Mouse (Mus musculus) cortical plate, adult 2 months (tissue): ENCODE measurements at regions not wholly inside any gene's neighbourhood (a gene's known extent, or its start where the extent isn't known, plus 50 kb on each side); places are given as distances from the start of the nearest gene placed in this dataset.

Experiments
- H3K27ac ChIP-seq: fragments of 200-500 bp; 2 replicates; pipeline ENCODE4 v1.5.1; 2012; ENCODE audit warnings: low read length, control low read depth, inconsistent platforms; ENCODE audit not compliant: insufficient read depth
- H3K4me1 ChIP-seq: fragments of 200-500 bp; 2 replicates; pipeline ENCODE4 v1.6.1; 2011; ENCODE audit warnings: low read length; ENCODE audit not compliant: control insufficient read depth, insufficient read depth
- H3K4me3 ChIP-seq: fragments of 200-500 bp; 2 replicates; pipeline ENCODE4 v1.5.1; 2011; ENCODE audit warnings: mild to moderate bottlenecking, low read length, control low read depth; ENCODE audit not compliant: insufficient read depth
- CTCF ChIP-seq: fragments of 200-500 bp; IDR thresholded peaks from 2 replicates; pipeline ENCODE4 v1.5.1; 2011; ENCODE audit warnings: mild to moderate bottlenecking, control low read depth, low read length; ENCODE audit not compliant: insufficient read depth; ENCODE audit errors: extremely low read depth
- POLR2A ChIP-seq: fragments of 200-500 bp; IDR thresholded peaks from 2 replicates; pipeline ENCODE4 v1.6.1; 2011; ENCODE audit warnings: mild to moderate bottlenecking, low read length, control low read depth; ENCODE audit not compliant: insufficient read depth; ENCODE audit errors: extremely low read depth

DNA sequence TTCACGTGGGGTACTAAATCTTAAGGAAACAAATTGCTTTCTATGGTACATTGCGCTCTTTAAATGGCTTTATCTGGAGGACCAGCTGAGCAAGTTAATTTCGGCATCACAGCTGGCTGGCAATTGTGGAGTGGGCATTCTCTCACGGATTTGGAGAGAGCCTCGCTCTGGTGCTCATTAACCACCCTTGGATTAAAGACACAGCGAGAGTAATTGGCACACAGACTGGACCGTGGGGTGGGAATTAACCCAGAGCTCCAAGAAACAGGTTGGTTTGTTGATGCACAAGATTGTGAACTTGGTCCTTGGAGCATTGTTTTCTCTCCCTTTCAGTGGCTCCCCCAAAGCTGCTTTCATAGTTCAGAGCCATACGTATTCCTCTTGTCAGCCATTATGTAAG lies 156.3 kb upstream of the Chd6 start:
- no peak for TF ChIP-seq POLR2A
- TF ChIP-seq CTCF: no peak
- H3K27ac ChIP-seq: no peak overlapping the region

DNA sequence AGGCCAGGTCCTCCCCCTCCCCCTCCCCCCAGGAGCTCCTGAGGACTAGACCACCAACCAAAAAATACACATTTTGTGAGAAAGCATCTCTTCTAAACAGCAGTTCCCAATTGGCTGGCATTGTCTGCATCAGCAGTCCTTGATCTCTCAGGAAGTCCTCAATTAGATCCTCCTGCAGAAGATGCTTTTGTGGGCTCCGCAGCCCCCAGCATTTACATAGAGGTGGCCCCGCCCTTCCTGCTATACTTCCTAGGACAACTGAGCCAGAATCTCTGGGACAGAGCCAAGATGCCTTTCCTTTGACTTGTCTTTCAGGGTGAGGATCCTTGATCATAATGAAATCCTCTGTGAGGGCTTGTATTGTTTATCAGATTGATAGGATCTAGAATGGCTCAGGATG lies 143.9 kb upstream of the Chd6 start:
- H3K4me1 ChIP-seq: no peaks in the 10 kb centered on the region
- no peak for TF ChIP-seq CTCF
- TF ChIP-seq POLR2A: no peak
- no peak overlapping the region for H3K27ac ChIP-seq
- H3K4me3 ChIP-seq: no peak overlapping the region

More for the DNA sequence above, 156.3 kb upstream of the Chd6 start:
- Histone ChIP-seq H3K4me1 (no peaks in the 10 kb centered on the region), H3K4me3 (no peak overlapping the region)

DNA sequence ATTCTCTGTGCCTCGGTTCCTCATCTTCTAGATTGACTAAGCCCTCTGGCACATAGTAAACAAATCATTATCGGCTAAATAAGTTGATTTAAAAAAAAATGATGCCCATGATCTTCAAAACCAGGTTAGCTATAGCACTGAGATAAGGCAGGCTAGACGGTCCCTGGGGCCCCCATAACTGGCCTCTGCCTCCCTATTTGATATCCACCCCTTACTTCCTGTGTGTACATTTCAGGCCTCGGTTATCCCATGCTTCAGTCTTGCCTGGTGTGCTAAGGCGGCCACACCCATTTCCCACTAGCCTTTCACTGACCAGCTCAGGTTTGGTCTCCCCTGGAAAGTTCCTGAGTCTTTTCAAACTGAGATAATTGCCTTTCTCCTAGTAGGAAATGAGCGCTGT lies 132.8 kb upstream of the Chd6 start:
- H3K27ac ChIP-seq: no peak overlapping the region
- TF ChIP-seq CTCF (no peak), POLR2A (no peak)
- H3K4me3 ChIP-seq: no peak overlapping the region
- no peaks in the 10 kb centered on the region for H3K4me1 ChIP-seq

DNA sequence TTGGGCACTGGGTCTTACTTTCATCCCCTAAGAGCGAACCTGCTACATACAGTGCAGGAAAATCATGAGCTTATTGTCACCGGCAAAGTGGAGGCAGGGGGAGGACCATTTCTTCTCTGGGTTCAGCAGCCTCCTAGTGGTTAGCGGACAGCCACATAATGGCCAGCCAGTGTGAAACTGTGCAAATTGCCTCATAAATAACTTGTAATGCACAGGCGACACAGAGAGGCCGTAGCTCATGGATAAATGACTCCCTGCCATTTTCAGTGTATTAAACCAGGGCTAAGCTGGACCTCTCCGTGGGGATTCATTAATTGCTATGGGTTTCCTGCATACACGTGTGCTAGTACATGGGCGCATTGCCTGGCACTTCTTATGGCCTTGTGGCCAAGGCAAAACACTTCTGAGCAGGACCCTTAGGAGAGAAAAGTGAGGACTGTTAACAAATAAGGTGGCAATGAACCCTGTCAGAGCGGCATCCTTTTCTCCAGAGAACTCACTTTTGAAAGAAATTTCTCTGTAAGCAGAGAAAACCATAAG lies 128.5 kb upstream of the Chd6 start:
- no peak overlapping the region for H3K4me3 ChIP-seq
- no peaks in the 10 kb centered on the region for H3K4me1 ChIP-seq
- no peak for TF ChIP-seq POLR2A
- TF ChIP-seq CTCF: no peak
- H3K27ac ChIP-seq: no peak overlapping the region

DNA sequence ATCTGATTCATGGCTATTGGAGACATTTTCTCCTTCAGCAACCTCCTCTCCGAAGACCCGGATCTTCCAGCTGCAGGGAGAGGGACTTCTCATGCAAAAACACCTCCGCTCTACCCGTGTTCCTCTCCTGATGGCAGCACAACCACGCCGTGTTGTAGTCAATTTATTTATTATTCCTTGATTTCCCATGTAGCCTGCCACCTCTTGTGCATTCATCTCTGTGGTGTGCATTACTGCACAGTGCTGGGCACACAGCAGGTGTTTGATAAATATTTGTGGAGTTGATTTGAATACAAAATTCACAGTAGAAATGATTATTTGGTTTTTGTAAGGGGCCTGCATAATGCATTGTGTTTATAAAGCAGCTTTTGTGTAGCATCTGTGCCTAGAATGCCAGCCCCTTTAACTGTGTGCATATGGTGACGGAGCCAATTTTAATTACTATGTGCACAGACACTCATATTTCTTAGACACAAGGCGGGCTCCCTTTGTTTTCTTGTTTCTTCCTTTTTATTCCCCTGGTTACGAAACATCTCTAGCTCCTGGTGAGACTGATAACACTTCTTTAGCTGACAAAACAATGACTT lies 124.4 kb upstream of the Chd6 start:
- H3K4me1 ChIP-seq: no peaks in the 10 kb centered on the region

DNA sequence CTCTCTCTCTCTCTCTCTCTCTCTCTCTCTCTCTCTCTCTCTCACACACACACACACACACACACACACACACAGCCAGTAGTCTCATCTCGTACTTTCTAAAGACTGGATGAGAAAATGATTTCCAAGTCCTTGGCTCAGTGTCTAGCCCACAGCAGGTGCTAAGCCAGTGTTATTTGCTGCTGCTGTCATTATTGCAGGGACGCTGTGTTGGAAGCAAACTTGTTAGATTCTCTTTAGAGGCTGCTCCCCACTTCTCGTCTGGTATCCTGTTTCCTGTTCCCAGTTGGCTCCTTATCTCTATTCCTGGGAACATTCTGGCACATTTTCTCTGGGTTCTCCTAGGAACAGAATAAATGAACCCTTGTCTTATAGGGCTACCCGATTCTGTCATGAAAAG lies 122.5 kb upstream of the Chd6 start:
- TF ChIP-seq POLR2A: no peak
- no peak for TF ChIP-seq CTCF
- no peak overlapping the region for H3K4me3 ChIP-seq
- H3K4me1 ChIP-seq: no peaks in the 10 kb centered on the region

More for the DNA sequence above, 124.4 kb upstream of the Chd6 start:
- no peak overlapping the region for H3K4me3 ChIP-seq
- TF ChIP-seq CTCF (no peak), POLR2A (no peak)
- no peak overlapping the region for H3K27ac ChIP-seq

DNA sequence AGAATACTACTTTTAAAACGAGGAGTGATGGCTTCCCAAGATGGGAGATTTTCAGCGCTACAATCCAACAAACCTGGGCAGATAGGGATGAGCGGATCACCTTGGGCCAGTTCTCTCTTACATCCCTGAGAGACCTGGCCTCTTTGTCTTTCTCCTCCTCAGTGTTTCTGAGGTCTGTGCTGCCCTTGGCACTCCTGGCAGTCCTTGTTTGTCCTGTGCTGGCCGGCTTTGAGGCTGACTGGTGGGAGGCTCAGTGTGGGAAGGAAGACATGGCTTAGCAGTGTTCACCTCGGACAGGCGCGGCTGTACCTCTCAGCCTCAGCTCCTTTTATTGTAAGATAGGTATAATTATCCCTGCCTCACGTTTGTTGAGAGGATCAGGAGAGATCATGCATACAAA lies 106.9 kb upstream of the Chd6 start:
- TF ChIP-seq POLR2A: no peak
- TF ChIP-seq CTCF: no peak
- Histone ChIP-seq H3K27ac (no peak overlapping the region), H3K4me3 (no peak overlapping the region), H3K4me1 (no peaks in the 10 kb centered on the region)

More for the DNA sequence above, 122.5 kb upstream of the Chd6 start:
- no peak overlapping the region for H3K27ac ChIP-seq

DNA sequence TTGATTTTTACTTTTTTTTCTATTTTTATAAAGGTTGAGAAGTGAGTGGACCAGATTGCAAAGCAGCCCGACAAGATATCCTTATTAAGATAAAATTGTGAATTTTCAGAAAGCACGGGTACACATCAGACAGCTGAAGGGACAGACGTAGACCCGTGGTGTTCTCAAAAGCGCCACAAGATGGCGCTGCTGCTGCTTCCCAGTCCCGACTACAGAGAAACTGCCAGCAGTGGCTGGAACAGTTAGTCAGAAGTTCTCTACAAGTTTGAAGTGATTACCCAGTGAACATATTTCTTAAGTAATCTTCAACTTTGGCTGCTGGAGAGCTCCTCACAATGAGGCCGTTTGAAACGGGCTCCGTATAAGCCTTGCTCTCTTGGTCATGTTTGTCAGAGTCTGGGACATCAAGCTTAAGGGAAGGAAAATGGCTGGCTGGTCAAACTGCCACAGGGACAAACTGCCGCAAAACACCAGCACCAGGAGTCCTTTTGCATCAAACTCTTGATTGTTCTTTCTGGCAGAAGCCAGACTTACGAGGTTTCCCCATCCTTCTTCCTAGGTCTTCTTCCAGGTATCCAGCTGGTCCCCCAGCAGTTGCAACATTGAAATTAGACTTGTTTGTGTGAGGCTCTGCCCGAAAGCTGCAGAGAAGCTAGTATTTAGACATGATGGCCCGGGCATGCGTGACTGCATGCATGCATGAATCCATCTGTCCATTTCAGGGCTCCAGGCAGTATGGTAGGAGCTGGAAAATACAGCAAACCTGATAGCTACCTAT lies 106.0 kb upstream of the Chd6 start:
- TF ChIP-seq POLR2A: no peak
- TF ChIP-seq CTCF: peak; percentile 91
- Histone ChIP-seq H3K4me3 (no peak overlapping the region), H3K4me1 (no peaks in the 10 kb centered on the region), H3K27ac (no peak overlapping the region)

DNA sequence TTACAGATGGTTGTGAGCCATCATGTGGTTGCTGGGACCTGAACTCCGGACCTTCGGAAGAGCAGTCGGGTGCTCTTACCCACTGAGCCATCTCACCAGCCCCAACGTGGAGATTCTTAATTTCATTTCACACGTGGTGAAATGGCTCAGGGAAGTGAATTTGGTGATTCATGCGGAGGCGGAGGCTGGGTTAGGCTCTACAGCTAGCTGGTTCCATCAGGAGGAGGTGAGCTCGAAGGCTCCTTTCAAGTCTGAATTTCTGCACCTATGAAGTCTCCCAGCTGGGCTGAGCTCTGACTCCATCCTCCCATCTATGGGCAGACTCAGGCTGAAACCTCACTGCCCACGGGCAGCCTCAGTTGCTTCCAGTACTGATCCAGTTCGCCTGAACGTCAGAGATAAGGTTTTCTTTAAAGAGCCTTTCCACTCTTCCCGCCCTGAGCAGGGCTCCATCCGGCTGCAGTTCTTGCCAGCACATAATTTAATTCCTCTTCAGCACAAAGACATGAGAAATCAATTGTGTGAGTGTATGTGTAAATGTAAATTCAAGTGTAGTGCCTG lies 103.5 kb upstream of the Chd6 start:
- no peak overlapping the region for H3K4me3 ChIP-seq
- TF ChIP-seq CTCF (no peak), POLR2A (no peak)
- no peaks in the 10 kb centered on the region for H3K4me1 ChIP-seq
- no peak overlapping the region for H3K27ac ChIP-seq

DNA sequence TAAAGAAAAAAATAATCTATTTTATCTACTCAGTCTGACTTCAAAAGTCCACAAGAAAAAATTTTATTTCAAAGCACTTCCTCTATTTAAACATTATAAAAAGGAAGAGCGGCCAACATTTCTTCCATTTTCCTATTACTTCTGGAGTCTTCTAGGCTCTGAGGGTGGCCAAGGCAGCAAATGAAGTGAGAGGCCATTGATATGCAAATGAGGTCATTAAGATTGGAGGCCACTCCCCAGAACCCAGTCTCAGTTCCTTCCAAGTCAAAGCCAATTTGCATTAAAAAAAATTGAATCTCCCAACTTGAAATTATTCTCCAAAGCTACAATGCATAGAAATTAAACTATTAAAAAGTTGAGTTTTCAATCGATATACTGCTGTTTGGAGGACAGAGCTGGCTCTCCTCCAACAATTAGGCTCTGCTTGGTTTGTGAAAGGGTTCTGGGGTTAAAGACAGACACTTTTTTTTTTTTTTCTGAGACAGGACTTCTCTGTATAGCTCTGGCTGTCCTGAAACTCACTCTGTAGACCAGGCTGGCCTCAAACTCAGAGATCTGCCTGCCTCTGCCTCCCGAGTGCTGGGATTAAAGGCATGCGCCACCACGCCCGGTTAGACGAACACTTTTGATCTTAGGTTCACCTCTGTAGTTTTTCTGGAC lies 88.0 kb upstream of the Chd6 start:
- TF ChIP-seq CTCF: no peak
- no peak for TF ChIP-seq POLR2A
- no peak overlapping the region for H3K27ac ChIP-seq
- no peak overlapping the region for H3K4me3 ChIP-seq

More for the DNA sequence above, 88.0 kb upstream of the Chd6 start:
- H3K4me1 ChIP-seq: peaks cover 2% of the 10 kb centered on the region; the same call in 1 of the 2 replicates
